Mouse (Mus musculus) neutrophil, adult 5-6 weeks (primary cell): Measurements from ENCODE around the gene Crybg2. TPM values are rescaled to one million over a fixed set of nuclear protein-coding genes. Genes with fewer than 3 reads are reported as not detected.
A peak's percentile ranks its signal among the peaks of the same experiment; 100 is the strongest.

Source experiments
- ATAC-seq: fragments of 151-379, 151-347 bp; 2 replicates; pipeline ENCODE4 v1.8.0; 2017; ENCODE audit warnings: mild to moderate bottlenecking, moderate TSS enrichment; ENCODE audit not compliant: insufficient number of reproducible peaks, poor library complexity, low FRiP score, severe bottlenecking; ENCODE audit errors: extremely low read depth
- total RNA-seq: library from RNA; stranded (forward); fragments of 200-1000 nt; gene quantifications from 2 replicates; pipeline ENCODE4 v1.2.3, GENCODE M21; 2017

Gene Crybg2
- 4.2 and 7.4 TPM in 2 replicates for total RNA-seq

DNA sequence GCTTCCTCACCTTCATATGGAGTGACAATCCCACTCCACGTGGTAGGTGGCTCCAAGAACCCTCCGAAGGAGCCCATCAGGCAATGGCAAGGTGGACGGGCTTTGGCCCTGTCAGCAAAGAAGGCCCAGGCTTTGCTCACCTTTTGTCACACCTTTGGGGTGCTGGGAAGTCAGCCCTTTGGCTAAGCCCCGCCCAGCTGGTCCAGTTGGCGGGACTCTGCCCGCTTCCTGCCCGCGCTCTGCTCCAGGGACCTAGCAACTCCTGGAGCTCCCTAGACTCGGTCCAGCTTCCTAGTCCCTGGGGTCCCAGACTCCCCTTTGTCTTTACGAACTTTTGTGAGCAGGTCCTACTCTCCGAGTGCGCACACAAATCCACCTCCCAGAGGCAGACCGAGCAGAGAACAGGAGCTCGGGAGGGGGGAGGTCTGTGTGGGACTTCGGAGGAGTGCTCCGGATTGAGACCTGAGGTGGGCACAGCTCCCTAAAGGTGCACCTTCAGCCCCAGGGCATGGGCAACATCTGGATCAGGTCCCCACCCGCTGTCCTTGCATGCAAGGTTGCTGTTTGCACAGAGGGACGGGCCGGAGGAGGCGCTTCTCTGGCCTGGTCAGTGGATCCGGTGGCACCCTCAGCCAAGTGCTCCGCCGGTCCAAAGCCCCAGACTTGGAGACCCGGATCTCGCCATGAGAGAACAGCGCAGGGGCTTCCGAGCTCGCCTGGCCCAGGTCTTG is at the start of gene Crybg2:
Crybg2 (plus strand) TSS at position 681 of the 731 bp plus-strand sequence.
- no peak for ATAC-seq

DNA sequence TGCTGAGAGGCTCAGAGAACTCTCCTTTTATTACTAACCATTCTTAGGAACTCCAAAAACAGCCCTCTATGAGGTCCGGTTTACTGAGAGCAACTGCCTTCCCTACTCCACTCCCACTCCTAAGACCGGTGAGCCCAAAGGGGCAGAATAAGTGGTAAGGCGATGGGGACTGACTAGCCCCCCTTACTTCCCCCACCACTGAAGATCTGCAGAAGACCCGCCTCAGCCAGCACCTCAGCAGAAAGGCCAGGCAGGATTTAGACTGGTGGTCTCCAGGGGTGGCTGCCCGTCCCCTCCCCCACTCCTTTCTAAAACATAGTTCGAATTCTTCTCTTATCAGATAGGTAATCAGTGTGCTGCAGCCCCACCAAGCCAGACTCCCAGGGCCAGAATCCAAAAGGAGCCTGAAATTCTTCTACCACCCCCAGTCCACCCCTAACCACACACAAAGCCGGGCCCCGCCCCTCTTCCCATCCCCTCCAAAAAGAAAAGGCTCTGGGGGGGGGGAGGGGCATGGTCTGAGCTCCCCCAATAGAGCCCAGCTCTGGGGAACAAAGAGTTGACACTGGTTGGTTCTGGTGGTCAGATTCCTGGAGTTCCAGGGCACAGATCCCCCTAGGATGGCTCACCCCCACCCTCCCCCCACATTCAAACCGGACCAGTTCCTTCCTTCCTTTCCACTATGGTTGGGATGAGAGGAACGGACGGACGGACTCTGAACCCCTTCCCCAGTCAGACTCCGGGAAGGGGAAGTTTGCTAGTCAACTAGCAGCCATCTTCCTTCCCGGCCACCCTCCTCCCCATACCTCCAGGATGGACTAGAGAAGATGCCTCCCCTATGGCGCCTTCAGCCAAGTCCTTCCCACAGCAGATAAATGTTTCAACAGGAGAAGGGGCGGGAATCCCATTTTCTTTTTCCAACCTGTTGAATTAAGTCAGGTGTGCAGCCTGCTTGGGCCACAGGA is 48.9 kb upstream of the Crybg2 start:
- peak; percentile 24; the same call in 1 of the 2 replicates for ATAC-seq

DNA sequence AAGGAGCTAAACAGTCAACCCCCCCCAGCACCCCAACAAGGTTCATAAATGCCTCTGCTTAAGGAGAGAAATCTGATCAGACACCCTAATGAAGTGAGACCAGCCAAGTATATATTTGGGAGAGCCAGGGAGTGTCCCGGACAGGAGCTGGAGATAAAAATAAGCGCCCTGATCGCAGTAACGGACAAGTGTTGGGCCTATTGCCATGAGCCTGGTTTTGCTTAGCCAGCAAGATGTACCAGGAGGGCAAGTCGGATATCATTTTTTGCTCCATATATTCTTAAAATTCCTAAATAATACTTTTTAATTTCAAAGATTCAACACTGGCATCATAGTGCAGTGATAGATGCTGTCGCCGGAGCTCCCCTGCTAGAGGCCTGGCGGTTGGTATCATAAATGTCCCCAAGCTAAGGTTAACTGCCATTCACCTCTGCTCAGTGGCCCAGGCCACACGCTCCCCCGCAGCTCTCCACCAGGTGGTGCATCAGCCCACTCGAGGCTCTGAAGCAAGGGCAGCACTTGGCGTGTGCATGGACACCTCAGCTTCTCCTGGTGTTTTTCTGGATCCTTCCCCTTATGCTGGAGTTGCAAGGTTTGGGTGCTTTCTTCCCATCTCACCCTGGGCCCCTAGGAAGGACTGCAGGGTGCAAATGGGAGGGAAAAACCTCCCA is 47.6 kb upstream of the Crybg2 start:
- no peak for ATAC-seq

DNA sequence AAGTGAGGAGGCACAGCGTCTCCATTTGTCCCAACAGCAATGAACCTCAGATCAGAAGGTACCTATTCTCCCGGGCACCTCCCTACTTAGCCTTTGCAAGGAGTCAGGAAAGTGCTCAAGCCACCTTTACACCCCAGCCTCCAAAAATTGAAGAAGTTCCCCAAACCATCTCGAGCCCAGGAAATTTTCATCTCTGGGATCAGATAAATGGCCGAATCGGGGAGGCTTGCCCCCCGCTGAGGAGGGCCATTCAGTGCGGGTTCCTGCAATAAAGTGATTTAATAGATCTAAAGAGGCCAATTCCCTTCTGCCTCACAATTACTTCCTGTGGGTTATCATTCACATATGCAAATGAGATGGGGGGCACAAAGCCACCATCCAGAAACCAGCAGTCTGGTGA is 44.4 kb upstream of the Crybg2 start:
- no peak for ATAC-seq

DNA sequence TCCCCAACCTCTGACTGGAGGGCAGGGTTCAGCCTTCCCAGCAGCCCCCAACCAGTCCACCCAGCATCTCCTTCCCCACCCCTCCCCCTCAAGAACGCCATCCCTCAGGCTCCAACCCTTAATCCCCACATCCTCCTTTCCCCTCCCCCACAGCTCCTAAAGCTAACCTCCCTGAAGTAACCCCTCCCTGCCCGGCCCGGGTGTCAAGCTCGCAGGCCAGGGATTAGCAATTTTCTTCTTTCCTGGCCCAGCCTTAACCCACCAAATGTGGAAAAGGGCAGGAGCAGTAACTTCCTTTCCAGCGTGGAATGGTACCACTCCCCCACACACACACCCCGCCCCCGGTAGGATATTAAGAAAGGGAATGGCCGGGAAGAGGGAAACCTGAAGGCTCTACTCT is 43.8 kb upstream of the Crybg2 start:
- no peak for ATAC-seq

DNA sequence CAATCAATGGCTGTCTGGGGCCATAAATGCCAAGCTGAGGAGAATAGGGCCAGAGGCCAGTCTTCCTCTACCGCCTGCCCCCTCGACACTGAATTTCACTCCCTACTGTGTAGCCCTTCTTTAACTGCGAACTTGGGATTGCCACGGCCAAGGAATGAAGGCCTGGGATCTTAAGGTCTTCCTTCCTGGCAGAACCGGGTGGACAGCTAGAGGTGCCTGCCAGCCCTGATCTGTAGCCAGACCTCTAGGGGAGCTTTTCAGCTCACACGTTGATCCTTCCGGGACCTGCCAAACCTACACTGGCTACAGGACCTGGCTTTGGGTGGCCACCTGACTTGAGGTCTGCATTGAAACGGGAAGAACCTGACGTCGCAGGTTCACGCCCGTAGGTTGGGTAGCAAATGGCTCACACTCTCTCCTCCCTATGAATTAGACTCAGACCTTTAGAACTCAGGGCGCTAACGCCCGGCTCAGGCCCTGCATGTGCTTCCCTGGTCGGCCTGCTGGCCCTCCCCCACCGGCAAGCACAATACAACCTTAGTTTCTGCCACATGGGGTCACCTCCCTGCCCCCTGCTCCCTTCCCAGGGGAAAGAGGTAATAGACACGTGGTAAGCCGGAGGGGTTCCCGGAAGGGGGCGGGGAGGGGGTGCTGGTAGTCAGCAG is 43.3 kb upstream of the Crybg2 start:
- peak; percentile 6; the same call in 1 of the 2 replicates for ATAC-seq

DNA sequence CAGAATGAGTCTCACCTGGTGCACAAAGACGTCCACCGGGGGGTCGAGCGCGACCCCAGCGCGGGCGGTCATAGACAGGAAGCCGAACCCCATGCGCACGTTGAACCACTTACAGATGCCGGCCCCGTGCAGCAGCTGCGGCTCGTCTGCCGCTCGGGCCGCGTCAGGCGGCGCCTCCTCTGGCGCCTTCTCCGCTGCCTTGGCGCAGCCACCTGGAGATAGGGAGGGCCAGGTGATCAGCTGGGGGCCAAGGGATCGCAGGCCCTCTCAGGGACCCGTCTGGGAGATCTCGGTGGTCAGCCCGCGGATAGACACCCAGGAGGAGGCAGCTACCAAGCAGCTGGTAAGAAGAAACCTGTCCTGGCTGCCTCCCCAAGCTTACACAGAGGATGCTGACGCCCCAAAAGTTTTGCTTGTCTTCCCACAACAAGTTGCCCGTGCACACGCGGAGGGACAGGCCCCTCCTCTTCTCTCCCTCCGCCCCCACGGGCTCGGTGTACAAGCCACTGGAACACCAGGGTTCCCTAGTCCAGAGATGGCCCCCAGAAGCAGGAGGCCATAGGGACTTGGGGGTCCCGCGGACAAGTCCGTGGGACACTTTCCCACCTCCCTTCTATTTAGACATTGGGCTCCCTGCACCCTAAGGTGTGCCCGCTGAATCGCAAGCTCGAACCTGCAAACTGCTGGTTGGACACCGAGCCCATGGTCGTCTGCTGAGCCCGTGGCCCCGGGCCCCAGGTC is 42.4 kb upstream of the Crybg2 start:
- no peak for ATAC-seq

DNA sequence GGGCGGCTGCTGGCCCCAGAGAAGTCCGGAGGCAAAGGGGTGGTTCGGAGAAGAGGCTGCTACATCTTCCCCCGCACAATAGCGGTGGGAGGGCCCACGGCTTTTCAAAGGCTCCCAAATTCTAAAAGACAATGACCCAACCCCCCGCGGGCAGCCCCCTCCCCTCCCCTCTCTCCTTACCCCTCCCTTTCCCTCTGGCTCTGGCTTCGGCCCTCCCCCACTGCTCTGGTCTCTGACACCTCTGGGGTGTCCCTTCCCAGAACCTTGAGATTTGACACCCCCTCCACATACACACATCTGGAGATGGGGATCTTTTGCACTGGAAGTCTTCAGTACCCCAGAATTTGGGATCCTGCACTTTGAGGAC is 41.9 kb upstream of the Crybg2 start, which contains the start of gene Lin28a:
Lin28a (minus strand) TSS at position 63 of the 367 bp plus-strand sequence.
- ATAC-seq: no peak

DNA sequence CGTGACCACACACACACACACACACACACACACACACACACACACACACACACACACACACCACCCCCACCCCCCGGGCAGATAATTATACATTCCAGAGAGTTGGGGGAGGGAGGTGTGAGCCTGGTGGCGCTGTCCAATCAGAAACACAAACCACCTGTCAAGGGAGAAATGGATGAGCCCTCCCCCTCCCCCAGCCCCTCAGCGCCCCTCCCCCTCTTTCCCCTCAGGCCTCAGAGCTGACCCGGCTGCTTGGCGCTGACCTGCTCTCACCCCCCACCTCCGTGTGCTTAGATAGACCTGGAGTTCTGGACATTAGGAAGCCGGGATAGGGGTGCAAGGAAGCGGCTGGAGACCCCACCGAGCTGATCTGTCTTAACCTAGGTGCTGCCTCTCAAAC is 41.4 kb upstream of the Crybg2 start:
- no peak for ATAC-seq

DNA sequence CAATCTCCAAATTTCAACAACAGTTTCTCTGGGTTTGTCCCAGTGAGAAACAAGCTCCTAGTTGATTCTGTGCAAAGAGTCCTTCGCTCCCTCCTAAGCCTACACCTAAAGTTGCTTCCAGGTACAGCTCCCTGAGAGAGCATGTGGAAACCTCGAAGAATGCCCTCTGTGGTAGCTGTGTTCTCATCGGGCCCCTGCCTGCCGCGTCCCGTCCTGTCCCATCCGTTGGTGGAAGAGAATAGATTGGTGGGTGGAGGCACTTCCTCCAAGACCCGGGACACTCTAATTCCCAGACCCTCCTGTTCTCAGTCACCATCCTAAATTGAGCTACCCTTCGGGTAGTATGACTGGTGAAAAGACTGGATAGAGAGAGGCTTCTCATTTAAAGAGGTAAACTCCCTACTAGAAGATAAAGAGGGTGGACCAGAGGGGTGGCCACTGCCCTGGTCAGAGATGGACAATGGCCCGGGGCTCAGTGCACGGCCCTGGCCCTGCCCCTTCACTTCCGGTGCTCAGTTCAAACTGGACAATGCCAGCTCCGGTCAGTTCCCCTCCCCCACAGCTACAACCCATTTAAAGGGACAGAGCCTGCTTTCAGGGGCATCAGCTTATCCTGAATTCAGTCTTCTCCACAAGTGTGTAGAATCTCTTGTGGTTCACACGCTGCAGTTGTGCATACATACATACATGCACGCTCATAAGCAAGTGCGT is 40.8 kb upstream of the Crybg2 start:
- no peak for ATAC-seq

DNA sequence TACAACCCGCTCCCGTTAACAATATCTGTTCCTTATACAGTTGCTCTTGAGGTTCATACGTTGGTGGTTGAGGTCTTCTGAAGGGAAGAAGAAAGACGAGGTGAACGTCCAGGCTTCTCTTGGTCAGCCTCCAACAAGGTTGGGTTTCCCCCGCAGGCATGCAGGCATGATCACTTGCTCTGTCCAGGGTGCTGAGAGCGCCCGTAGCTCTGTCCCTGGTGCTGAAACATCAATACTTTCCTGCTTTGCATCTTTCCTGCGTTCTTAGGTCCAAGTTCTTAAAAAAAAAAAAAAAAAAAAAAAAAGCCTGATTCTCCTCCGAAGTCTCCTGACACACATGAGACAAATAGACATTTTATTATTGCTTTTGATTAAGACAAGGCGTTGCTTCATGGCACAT is 40.0 kb upstream of the Crybg2 start:
- 0 out of 2 replicates have a peak, but pooled peaks have one; percentile 27 for ATAC-seq

DNA sequence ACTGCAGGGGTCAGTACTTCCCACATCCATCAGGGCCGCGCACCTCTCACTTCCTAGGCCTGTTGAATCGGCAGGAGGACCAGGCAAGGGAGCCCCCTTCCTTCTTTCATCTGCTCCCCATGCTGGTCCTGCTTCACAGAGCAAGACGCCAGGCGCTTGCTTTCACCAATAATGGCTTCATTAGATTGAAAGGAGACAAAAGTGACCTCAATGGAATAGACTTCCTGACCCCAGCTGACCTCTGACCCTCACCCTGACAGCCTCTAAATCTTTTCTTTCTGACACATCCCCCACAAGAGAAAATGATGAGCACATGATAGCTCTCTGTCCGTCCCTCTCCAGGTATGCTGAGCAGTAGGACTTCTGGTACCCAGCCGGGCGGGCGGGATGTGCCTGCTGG is 34.8 kb upstream of the Crybg2 start:
- no peak for ATAC-seq

DNA sequence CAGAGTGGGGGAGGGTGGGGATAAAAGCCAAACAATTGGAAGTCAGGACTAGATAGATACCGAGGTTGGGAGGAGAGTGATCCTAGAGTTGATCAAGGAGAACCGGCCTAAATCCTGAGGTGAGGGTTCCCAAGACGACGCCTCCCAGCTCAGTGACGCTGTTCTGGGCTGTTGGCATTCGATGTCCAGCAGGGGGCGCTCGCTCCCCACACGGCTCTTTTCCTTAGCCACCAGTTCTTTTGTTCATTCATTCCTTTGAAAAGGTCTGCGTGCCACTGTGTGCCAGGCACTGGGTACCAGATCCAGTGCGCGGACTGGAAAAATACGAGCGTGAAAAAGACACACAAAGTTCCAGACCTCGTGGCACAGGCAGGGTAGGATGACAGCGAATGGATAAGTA is 24.7 kb upstream of the Crybg2 start:
- peak; percentile 69; the same call in 1 of the 2 replicates for ATAC-seq

DNA sequence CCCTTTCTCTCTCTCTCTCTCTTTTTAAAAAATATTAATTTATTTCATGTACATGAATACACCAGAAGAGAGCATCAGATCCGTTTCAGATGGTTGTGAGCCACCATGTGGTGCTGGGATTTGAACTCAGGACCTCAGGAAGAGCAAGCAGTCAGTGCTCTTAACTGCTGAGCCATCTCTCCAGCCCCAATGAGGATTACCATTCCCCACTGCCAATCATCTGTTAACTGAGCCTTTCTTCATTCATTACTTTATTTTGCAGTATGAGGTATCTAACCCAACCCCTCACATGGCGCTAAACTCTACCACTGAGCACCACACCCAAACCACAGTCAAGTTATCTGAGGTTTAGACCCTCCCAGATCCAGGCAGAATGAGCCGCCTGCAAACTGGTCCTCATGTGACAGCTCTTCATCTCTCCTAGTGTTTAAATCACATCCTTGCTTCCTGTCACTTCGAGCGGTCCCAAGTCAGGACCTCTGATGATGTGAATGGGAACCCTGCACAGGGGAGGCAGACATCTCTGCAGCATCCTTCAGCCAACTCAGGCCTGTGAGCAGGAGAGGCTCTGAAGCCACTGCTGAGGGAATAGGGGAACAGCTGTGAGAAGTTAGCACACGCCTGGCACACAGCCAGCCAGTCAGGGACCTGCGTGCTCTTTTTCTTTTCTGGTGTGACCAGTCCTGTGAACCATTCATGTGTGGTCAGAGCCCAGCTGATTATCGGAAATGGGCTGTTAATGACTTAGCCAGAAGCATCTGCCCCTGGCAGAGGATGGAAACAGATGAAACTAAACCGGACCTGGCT is 19.1 kb upstream of the Crybg2 start:
- no peak for ATAC-seq

DNA sequence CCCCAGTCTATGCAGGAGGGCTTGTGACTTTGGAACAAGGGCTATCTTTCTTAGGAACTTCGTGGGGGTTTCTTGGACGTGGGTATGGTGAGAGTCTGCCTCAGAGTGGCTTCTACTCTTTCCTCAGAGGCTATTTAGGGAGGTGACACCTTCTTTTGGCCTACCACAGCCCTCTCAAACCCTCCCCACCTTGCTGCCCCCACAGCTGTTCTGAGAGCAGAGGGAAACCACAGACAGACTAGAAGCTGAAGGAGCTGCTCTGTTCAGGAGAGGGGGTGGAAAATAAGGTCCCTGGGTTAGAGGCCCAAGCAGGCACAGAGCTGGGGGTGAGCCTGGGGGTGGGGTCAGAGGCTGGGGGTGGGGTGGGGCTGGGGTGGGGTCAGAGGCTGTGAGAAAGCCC is 17.6 kb upstream of the Crybg2 start:
- no peak for ATAC-seq

DNA sequence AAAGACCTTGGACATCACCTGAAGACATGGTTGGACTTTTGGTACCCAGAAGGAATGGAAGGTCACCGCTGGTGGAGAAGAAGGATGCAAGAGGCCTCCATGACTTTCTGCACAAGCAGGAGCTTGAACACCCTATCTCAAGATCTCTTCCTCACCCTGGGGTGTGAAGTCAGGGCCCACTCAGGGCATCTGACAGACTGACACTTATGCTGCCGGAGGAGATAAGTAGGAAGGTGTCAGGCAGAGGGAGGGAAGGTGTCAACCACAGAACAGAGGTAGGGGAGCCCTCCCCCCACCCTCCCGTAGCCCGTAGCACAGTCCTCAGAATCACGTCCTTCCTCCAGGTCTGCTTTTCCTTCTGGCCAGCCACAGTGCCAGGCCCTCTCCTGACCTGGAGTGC is 13.0 kb upstream of the Crybg2 start:
- no peak for ATAC-seq

DNA sequence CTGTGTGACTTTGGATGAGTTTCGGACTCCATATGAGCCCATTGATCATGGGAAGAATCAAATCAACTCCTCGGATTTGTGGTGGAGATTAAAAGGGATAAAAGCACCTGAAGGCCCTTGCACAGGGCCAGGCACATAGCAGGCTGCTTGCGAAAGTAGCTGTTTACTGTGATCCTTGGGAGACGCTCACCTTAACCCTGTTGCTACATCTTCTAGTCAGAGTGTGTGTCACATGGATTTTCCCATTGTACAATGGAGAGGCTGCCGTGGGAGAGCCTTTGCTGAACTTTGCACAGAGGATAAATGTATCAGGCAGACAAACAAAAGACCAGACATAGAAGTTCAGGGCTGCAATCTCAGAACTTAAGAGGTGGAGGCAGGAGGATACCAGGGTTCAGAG is 8.7 kb upstream of the Crybg2 start:
- ATAC-seq: no peak
